ENCODE assay signal across 8 mouse cellular contexts in genomic region chr2:167503253-167503895, GRCm38 (mm10). TPM values are rescaled to one million over a fixed set of nuclear protein-coding genes. Genes with fewer than 3 reads are reported as not detected.
DNase-seq lines count a peak whose midpoint lies in the region; ATAC-seq and TF ChIP-seq lines count a peak whose summit lies in the region.

No protein-coding gene starts in this region.

- TF ChIP-seq POLR2A in limb, embryonic 14.5 days (IDR thresholded peaks at IDR 0.05; ENCODE audit: borderline replicate concordance, extremely low read depth, insufficient read depth, insufficient read length) = peak; percentile 82; the same call in 1 of the 2 replicates

- peak overlapping the region; percentile 93 for H3K9ac ChIP-seq in intestine, postnatal 0 days (ENCODE audit: low read depth, low read length)
- H3K9ac ChIP-seq in limb, embryonic 14.5 days (ENCODE audit: low read depth, low read length, severe bottlenecking) = peak overlapping the region; percentile 89
- H3K9ac ChIP-seq in midbrain, embryonic 16.5 days (ENCODE audit: low read depth, low read length) = peak overlapping the region; percentile 80

- peak; percentile 83 for ATAC-seq in granulocyte monocyte progenitor cell, adult 5-6 weeks (replicated peaks; ENCODE audit: poor library complexity, severe bottlenecking)
- ATAC-seq in intestine, postnatal 0 days = peak; percentile 61
- peak; percentile 92 for ATAC-seq in limb, embryonic 14.5 days (ENCODE audit: low FRiP score, low read depth)
- ATAC-seq in midbrain, embryonic 16.5 days = peak; percentile 90

- DNase-seq in layer of hippocampus, adult 11-12 months (ENCODE audit: low spot score) = peak; percentile 87
- DNase-seq in layer of hippocampus, adult 9-10 months (ENCODE audit: low spot score) = no peak
- peak; percentile 89 for DNase-seq in embryo, embryonic 9.5 days (ENCODE audit: extremely low spot score)
- DNase-seq in limb, embryonic 14.5 days (ENCODE audit: low spot score) = peak; percentile 87
- peak; percentile 86 to 92 for DNase-seq in spleen, postnatal 10 days (ENCODE audit: low spot score in 2 of 2)

- under 1% methylated on average over 78 of the region's 85 CpGs for WGBS in intestine, postnatal 0 days
- under 1% methylated on average over 39 of the region's 85 CpGs for WGBS in limb, embryonic 14.5 days
- WGBS in midbrain, embryonic 16.5 days = under 1% methylated on average over 77 of the region's 85 CpGs

- H3K27me3 ChIP-seq in intestine, postnatal 0 days (replicated peaks; ENCODE audit: control insufficient read depth, insufficient read depth, low read length) = no peaks in the 10 kb centered on the region
- H3K27me3 ChIP-seq in limb, embryonic 14.5 days (ENCODE audit: control insufficient read depth, insufficient read depth, low read length) = no peaks in the 10 kb centered on the region
- no peaks in the 10 kb centered on the region for H3K27me3 ChIP-seq in midbrain, embryonic 16.5 days (ENCODE audit: control insufficient read depth, insufficient read depth, low read depth, low read length)

- H3K36me3 ChIP-seq in intestine, postnatal 0 days (ENCODE audit: control insufficient read depth, insufficient read depth) = peaks cover 14% of the 10 kb centered on the region
- H3K36me3 ChIP-seq in limb, embryonic 14.5 days (ENCODE audit: control insufficient read depth, insufficient read depth, low read length) = peaks cover 15% of the 10 kb centered on the region
- peaks cover 9% of the 10 kb centered on the region; the same call in 1 of the 2 replicates for H3K36me3 ChIP-seq in midbrain, embryonic 16.5 days (ENCODE audit: control insufficient read depth, insufficient read depth, low read length)

- peak overlapping the region; percentile 98 for H3K27ac ChIP-seq in intestine, postnatal 0 days (ENCODE audit: low read depth, low read length)
- H3K27ac ChIP-seq in limb, embryonic 14.5 days (replicated peaks; ENCODE audit: low read depth, low read length) = peak overlapping the region; percentile 79
- peak overlapping the region; percentile 79 for H3K27ac ChIP-seq in midbrain, embryonic 16.5 days (ENCODE audit: low read length)

- H3K4me1 ChIP-seq in intestine, postnatal 0 days (replicated peaks; ENCODE audit: control insufficient read depth, insufficient read depth, low read length) = 0 out of 2 replicates have a peak, but pooled peaks cover 3% of the 10 kb centered on the region
- peaks cover 16% of the 10 kb centered on the region for H3K4me1 ChIP-seq in limb, embryonic 14.5 days (ENCODE audit: control insufficient read depth, insufficient read depth, low read length)
- H3K4me1 ChIP-seq in midbrain, embryonic 16.5 days (ENCODE audit: control insufficient read depth, insufficient read depth, low read length) = peaks cover 33% of the 10 kb centered on the region

- no peaks in the 10 kb centered on the region for H3K9me3 ChIP-seq in intestine, postnatal 0 days (ENCODE audit: control insufficient read depth)
- H3K9me3 ChIP-seq in limb, embryonic 14.5 days (ENCODE audit: control insufficient read depth, low read length) = no peaks in the 10 kb centered on the region
- H3K9me3 ChIP-seq in midbrain, embryonic 16.5 days (replicated peaks; ENCODE audit: control insufficient read depth, low read length, poor library complexity, severe bottlenecking) = no peaks in the 10 kb centered on the region

- peak overlapping the region; percentile 90 for H3K4me3 ChIP-seq in intestine, postnatal 0 days (ENCODE audit: low read depth, low read length)
- peak overlapping the region; percentile 89 for H3K4me3 ChIP-seq in limb, embryonic 14.5 days (replicated peaks; ENCODE audit: low read length)
- H3K4me3 ChIP-seq in midbrain, embryonic 16.5 days (ENCODE audit: low read depth, low read length) = peak overlapping the region; percentile 70

- H3K4me2 ChIP-seq in intestine, postnatal 0 days (replicated peaks; ENCODE audit: low read depth) = peak overlapping the region; percentile 81
- peak overlapping the region; percentile 93 for H3K4me2 ChIP-seq in limb, embryonic 14.5 days (replicated peaks; ENCODE audit: low read depth, low read length, severe bottlenecking)
- H3K4me2 ChIP-seq in midbrain, embryonic 16.5 days (ENCODE audit: low read length) = peak overlapping the region; percentile 83

- peak; percentile 32; the same call in 1 of the 2 replicates for TF ChIP-seq CTCF in intestine, postnatal 0 days (IDR thresholded peaks at IDR 0.05; ENCODE audit: low read depth)

RNA-seq across cellular contexts. Expression of gene Spata2, which starts 10.7 kb away (rescaled TPM):
- 11.5 and 24.7 TPM in 2 replicates for total RNA-seq in granulocyte monocyte progenitor cell, adult 5-6 weeks (2014; fragmentation: Nextera tagmentation)
- total RNA-seq in granulocyte monocyte progenitor cell, adult 5-6 weeks (2017) = 7.4 and 8.1 TPM in 2 replicates
- 11.5 and 13.5 TPM in 2 replicates for polyA plus RNA-seq in intestine, postnatal 0 days (2015; fragmentation: Nextera tagmentation; extraction: Ambion mirVana)
- 17.8 and 23.0 TPM in 2 replicates for polyA plus RNA-seq in limb, embryonic 14.5 days (2012; rRNA removed)
- 12.3 and 12.4 TPM in 2 replicates for polyA plus RNA-seq in limb, embryonic 14.5 days (2014; fragmentation: Nextera tagmentation; extraction: Ambion mirVana)
- 32.2 and 34.4 TPM in 2 replicates for polyA plus RNA-seq in midbrain, embryonic 16.5 days (2015; fragmentation: Nextera tagmentation; extraction: Ambion mirVana)

RNA-seq across cellular contexts. Expression of gene Rnf114, which starts 10.9 kb away (rescaled TPM):
- 39.8 and 49.3 TPM in 2 replicates for total RNA-seq in granulocyte monocyte progenitor cell, adult 5-6 weeks (2014; fragmentation: Nextera tagmentation)
- total RNA-seq in granulocyte monocyte progenitor cell, adult 5-6 weeks (2017) = 24.3 and 25.7 TPM in 2 replicates
- polyA plus RNA-seq in intestine, postnatal 0 days (2015; fragmentation: Nextera tagmentation; extraction: Ambion mirVana) = 62.2 and 64.8 TPM in 2 replicates
- polyA plus RNA-seq in limb, embryonic 14.5 days (2012; rRNA removed) = 83.6 and 102 TPM in 2 replicates
- 78.1 and 81.9 TPM in 2 replicates for polyA plus RNA-seq in limb, embryonic 14.5 days (2014; fragmentation: Nextera tagmentation; extraction: Ambion mirVana)
- 111 and 121 TPM in 2 replicates for polyA plus RNA-seq in midbrain, embryonic 16.5 days (2015; fragmentation: Nextera tagmentation; extraction: Ambion mirVana)

RNA-seq across cellular contexts. Expression of gene Snai1, which starts 34.6 kb away (rescaled TPM):
- not detected in 2 replicates for total RNA-seq in granulocyte monocyte progenitor cell, adult 5-6 weeks (2014; fragmentation: Nextera tagmentation)
- not detected in 2 replicates for total RNA-seq in granulocyte monocyte progenitor cell, adult 5-6 weeks (2017)
- 5.4 and 8.0 TPM in 2 replicates for polyA plus RNA-seq in intestine, postnatal 0 days (2015; fragmentation: Nextera tagmentation; extraction: Ambion mirVana)
- polyA plus RNA-seq in limb, embryonic 14.5 days (2012; rRNA removed) = 123 and 187 TPM in 2 replicates
- 67.9 and 69.1 TPM in 2 replicates for polyA plus RNA-seq in limb, embryonic 14.5 days (2014; fragmentation: Nextera tagmentation; extraction: Ambion mirVana)
- polyA plus RNA-seq in midbrain, embryonic 16.5 days (2015; fragmentation: Nextera tagmentation; extraction: Ambion mirVana) = 3.9 and 4.7 TPM in 2 replicates
